11 mouse cellular contexts compared by ENCODE assay signal in the genomic region with DNA sequence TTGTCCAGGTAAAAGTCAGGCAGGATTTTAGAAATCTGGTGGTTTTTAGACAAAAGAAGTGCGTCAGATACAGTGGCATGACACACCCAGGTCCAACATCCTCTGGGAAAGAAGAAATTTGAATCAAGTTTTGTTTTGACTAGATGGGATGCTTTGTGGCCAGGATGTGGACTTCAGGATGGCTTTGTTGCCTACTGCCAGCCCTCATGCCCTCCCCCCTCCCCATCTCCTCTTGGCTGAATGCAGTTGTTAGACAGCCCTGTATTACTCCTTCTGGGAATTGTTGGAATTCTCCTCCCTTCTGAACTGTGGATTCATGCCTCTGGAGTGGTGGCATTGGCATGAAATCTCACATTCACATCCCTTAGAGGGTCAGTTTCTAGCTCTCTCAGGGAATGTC.
A peak's percentile ranks its signal among the peaks of the same experiment; 100 is the strongest.
DNase-seq lines count a peak whose midpoint lies in the region; ATAC-seq and TF ChIP-seq lines count a peak whose summit lies in the region.
"Had no signal": no experiment of that assay in that cellular context is flagged by ENCODE, and none has a peak within 500 bp of the region (broad histone marks: within the 10 kb centered on the region; RNA-seq: fewer than 3 reads in every experiment).

No protein-coding gene starts in this region.

- DNase-seq in heart, embryonic 10.5 days (ENCODE audit: low spot score): no peak
- no peak for DNase-seq in heart, adult 11 months
- DNase-seq in kidney, postnatal 36 days: no peak
- DNase-seq in 3134 (ENCODE audit: extremely low read depth, insufficient read length, low spot score): peak; percentile 64
- DNase-seq in midbrain, postnatal 0 days (ENCODE audit: low spot score): no peak
- no peak for DNase-seq in cerebellum, adult 2 months

- no peak for TF ChIP-seq POLR2A in embryonic fibroblast, embryonic 13.5 days (IDR thresholded peaks at IDR 0.05; ENCODE audit: low read depth, low read length)
- no peak for TF ChIP-seq POLR2A in cerebellum, adult 2 months (IDR thresholded peaks at IDR 0.05; ENCODE audit: borderline replicate concordance, insufficient read depth, low read length)

- peaks cover 15% of the 10 kb centered on the region for H3K4me1 ChIP-seq in heart, embryonic 10.5 days
- peaks cover 34% of the 10 kb centered on the region for H3K4me1 ChIP-seq in kidney, embryonic 15.5 days
- H3K4me1 ChIP-seq in embryonic fibroblast, embryonic 13.5 days (ENCODE audit: control insufficient read depth, insufficient read depth, low read length): peaks cover 37% of the 10 kb centered on the region
- H3K4me1 ChIP-seq in midbrain, postnatal 0 days (ENCODE audit: insufficient read depth, low read length): no peaks in the 10 kb centered on the region
- no peaks in the 10 kb centered on the region for H3K4me1 ChIP-seq in cerebellum, adult 2 months (ENCODE audit: control insufficient read depth, insufficient read depth, low read length)
- H3K4me1 ChIP-seq: liver, embryonic 12.5 days had no signal

- no peak for ATAC-seq in kidney, embryonic 15.5 days (replicated peaks; ENCODE audit: low FRiP score)
- no peak for ATAC-seq in midbrain, postnatal 0 days (ENCODE audit: low FRiP score)
- ATAC-seq: liver, embryonic 12.5 days had no signal

- H3K27me3 ChIP-seq in heart, embryonic 10.5 days (ENCODE audit: insufficient read depth, poor library complexity, severe bottlenecking): no peaks in the 10 kb centered on the region
- H3K27me3 ChIP-seq in kidney, embryonic 15.5 days: no peaks in the 10 kb centered on the region
- no peaks in the 10 kb centered on the region for H3K27me3 ChIP-seq in midbrain, postnatal 0 days (ENCODE audit: insufficient read depth, low read length)
- no peaks in the 10 kb centered on the region for H3K27me3 ChIP-seq in cerebellum, adult 2 months (ENCODE audit: control insufficient read depth, insufficient read depth, low read length)
- H3K27me3 ChIP-seq: liver, embryonic 12.5 days; Patski had no signal

- H3K9ac ChIP-seq in kidney, embryonic 15.5 days: no peak overlapping the region
- no peak overlapping the region for H3K9ac ChIP-seq in midbrain, postnatal 0 days (replicated peaks; ENCODE audit: low read length, poor library complexity, severe bottlenecking)
- H3K9ac ChIP-seq: liver, embryonic 12.5 days had no signal

- no peak for TF ChIP-seq CTCF in embryonic fibroblast, embryonic 13.5 days (IDR thresholded peaks at IDR 0.05; ENCODE audit: borderline replicate concordance, insufficient read depth, low read length)
- no peak for TF ChIP-seq CTCF in midbrain, postnatal 0 days (IDR thresholded peaks at IDR 0.05)
- TF ChIP-seq CTCF in cerebellum, adult 2 months (IDR thresholded peaks at IDR 0.05; ENCODE audit: borderline replicate concordance, insufficient read depth, low read depth, low read length): no peak

- WGBS in heart, embryonic 10.5 days: 40% methylated on average over 1 of the region's 1 CpGs
- WGBS in kidney, embryonic 15.5 days: 81% methylated on average over 1 of the region's 1 CpGs
- 76% methylated on average over 1 of the region's 1 CpGs for WGBS in midbrain, postnatal 0 days
- 95% methylated on average over 1 of the region's 1 CpGs for WGBS in cerebellum, adult 2 months

- H3K4me2 ChIP-seq in kidney, embryonic 15.5 days: 0 out of 2 replicates have a peak overlapping the region, but pooled peaks have one; percentile 16
- H3K4me2 ChIP-seq in midbrain, postnatal 0 days (ENCODE audit: low read depth, low read length, poor library complexity, severe bottlenecking): no peak overlapping the region
- H3K4me2 ChIP-seq: liver, embryonic 12.5 days had no signal

- no peak overlapping the region for H3K4me3 ChIP-seq in heart, embryonic 10.5 days
- H3K4me3 ChIP-seq in kidney, embryonic 15.5 days (replicated peaks): no peak overlapping the region
- no peak overlapping the region for H3K4me3 ChIP-seq in embryonic fibroblast, embryonic 13.5 days (ENCODE audit: insufficient read depth, low read length)
- no peak overlapping the region for H3K4me3 ChIP-seq in midbrain, postnatal 0 days (ENCODE audit: low read depth, low read length)
- H3K4me3 ChIP-seq in cerebellum, adult 2 months (replicated peaks; ENCODE audit: insufficient read depth, low read depth, low read length): no peak overlapping the region
- H3K4me3 ChIP-seq: liver, embryonic 12.5 days; megakaryocyte, embryonic 14.5 days had no signal

- no peaks in the 10 kb centered on the region for H3K9me3 ChIP-seq in heart, embryonic 10.5 days
- 0 out of 2 replicates have a peak, but pooled peaks cover 3% of the 10 kb centered on the region for H3K9me3 ChIP-seq in kidney, embryonic 15.5 days (replicated peaks)
- H3K9me3 ChIP-seq in midbrain, postnatal 0 days (ENCODE audit: low read length): no peaks in the 10 kb centered on the region
- H3K9me3 ChIP-seq: liver, embryonic 12.5 days had no signal

- peak overlapping the region; percentile 53; the same call in 1 of the 2 replicates for H3K27ac ChIP-seq in heart, embryonic 10.5 days
- peak overlapping the region; percentile 82 for H3K27ac ChIP-seq in kidney, embryonic 15.5 days
- H3K27ac ChIP-seq in embryonic fibroblast, embryonic 13.5 days (ENCODE audit: insufficient read depth, low read length): peak overlapping the region; percentile 88
- H3K27ac ChIP-seq in midbrain, postnatal 0 days (ENCODE audit: low read depth, low read length): no peak overlapping the region
- no peak overlapping the region for H3K27ac ChIP-seq in cerebellum, adult 2 months (ENCODE audit: insufficient read depth, low read length)
- H3K27ac ChIP-seq: liver, embryonic 12.5 days had no signal

- H3K36me3 ChIP-seq in heart, embryonic 10.5 days: no peaks in the 10 kb centered on the region
- no peaks in the 10 kb centered on the region for H3K36me3 ChIP-seq in kidney, embryonic 15.5 days
- H3K36me3 ChIP-seq in midbrain, postnatal 0 days (ENCODE audit: insufficient read depth, low read length): no peaks in the 10 kb centered on the region
- H3K36me3 ChIP-seq: liver, embryonic 12.5 days had no signal

Comparison
In these comparisons a context has a peak if more than half of its experiments do, and no peak if none do; other contexts are left out.
1. H3K27ac ChIP-seq: peak in heart, embryonic 10.5 days (single experiment), kidney, embryonic 15.5 days (single experiment) and embryonic fibroblast, embryonic 13.5 days (single experiment); none in midbrain, postnatal 0 days (single experiment) and cerebellum, adult 2 months (single experiment).